Mouse (Mus musculus) erythroblast, embryonic 14.5 days (primary cell): ENCODE data around the gene Tubg2.
"Not testable (repeated sequence)": the region's sequence is repeated elsewhere in the genome, so short reads cannot be mapped to it uniquely, and the experiment has no call there.

ENCODE experiments used
- GATA1 ChIP-seq: IDR thresholded peaks from 2 replicates; pipeline ENCODE4 v1.6.1; 2012; ENCODE audit warnings: low read length, inconsistent platforms, mixed read lengths
- TAL1 ChIP-seq: IDR thresholded peaks from 3 replicates; pipeline ENCODE4 v1.6.1; 2012; ENCODE audit warnings: low read length, inconsistent platforms, mixed read lengths

GRCm38 (mm10) chr11:101160151-101160550 lies 4.4 kb downstream of the Tubg2 start:
- not testable (repeated sequence) for TF ChIP-seq GATA1, TAL1
